Mouse (Mus musculus): ENCODE results near the gene Mcf2l.

GRCm38 (mm10) chr8:12865790-12866189 is 7.8 kb upstream of the Mcf2l start:
- TF ChIP-seq CTCF (IDR thresholded peaks at IDR 0.05; ENCODE audit: control insufficient read depth, insufficient read depth, low read length) = no peak
- TF ChIP-seq POLR2A (IDR thresholded peaks at IDR 0.05; ENCODE audit: borderline replicate concordance, control insufficient read depth, low read depth, low read length) = no peak
